Mouse (Mus musculus) hindbrain, embryonic 13.5 days (tissue): ENCODE results near the gene Snx21. TPM values are rescaled to one million over a fixed set of nuclear protein-coding genes. Genes with fewer than 3 reads are reported as not detected.
A peak's percentile ranks its signal among the peaks of the same experiment; 100 is the strongest.

Source experiments
- ATAC-seq: fragments of 200-750 bp; cut with Nextera tagmentation; 2 replicates; pipeline ENCODE4 v1.8.0; 2017; ENCODE audit warnings: moderate TSS enrichment; ENCODE audit not compliant: low FRiP score
- H3K27ac ChIP-seq: fragments of 300-500 bp; sonication (generic); 2 replicates; pipeline ENCODE4 v1.5.1; 2015; ENCODE audit warnings: inconsistent platforms, mild to moderate bottlenecking, moderate library complexity
- H3K27me3 ChIP-seq: fragments of 300-500 bp; sonication (generic); 2 replicates; pipeline ENCODE4 v1.6.1; 2015; ENCODE audit warnings: mild to moderate bottlenecking, inconsistent platforms
- H3K36me3 ChIP-seq: fragments of 300-500 bp; sonication (generic); 2 replicates; pipeline ENCODE4 v1.6.1; 2015; ENCODE audit warnings: mild to moderate bottlenecking, inconsistent platforms
- H3K4me1 ChIP-seq: fragments of 300-500 bp; sonication (generic); replicated peaks from 2 replicates; pipeline ENCODE4 v1.6.1; 2015; ENCODE audit warnings: inconsistent platforms
- H3K4me2 ChIP-seq: fragments of 300-500 bp; sonication (generic); 2 replicates; pipeline ENCODE4 v1.6.1; 2015; ENCODE audit warnings: inconsistent platforms, mild to moderate bottlenecking, moderate library complexity
- H3K4me3 ChIP-seq: fragments of 300-500 bp; sonication (generic); 2 replicates; pipeline ENCODE4 v1.5.1; 2015; ENCODE audit warnings: mild to moderate bottlenecking, inconsistent platforms
- H3K9ac ChIP-seq: fragments of 300-500 bp; sonication (generic); 2 replicates; pipeline ENCODE4 v1.6.1; 2015; ENCODE audit warnings: mild to moderate bottlenecking, inconsistent platforms
- H3K9me3 ChIP-seq: fragments of 300-500 bp; sonication (generic); 2 replicates; pipeline ENCODE4 v1.6.1; 2016; ENCODE audit warnings: inconsistent platforms
- WGBS: fragments of 180-500 bp; shearing (Covaris S2); methylation state at CpG from one replicate; pipeline ENCODE4 v1.1.7; 2015; 5-methylcytosine and 5-hydroxymethylcytosine counted together
- polyA plus RNA-seq: library from polyadenylated mRNA; unstranded; fragments of >200 nt; fragmentation: Nextera tagmentation; extraction: Ambion mirVana; gene quantifications from 2 replicates; pipeline ENCODE4 v1.2.1, GENCODE M21; 2015

Gene Snx21
- polyA plus RNA-seq, 1 experiment from 2014 or later: 21.0 TPM

DNA sequence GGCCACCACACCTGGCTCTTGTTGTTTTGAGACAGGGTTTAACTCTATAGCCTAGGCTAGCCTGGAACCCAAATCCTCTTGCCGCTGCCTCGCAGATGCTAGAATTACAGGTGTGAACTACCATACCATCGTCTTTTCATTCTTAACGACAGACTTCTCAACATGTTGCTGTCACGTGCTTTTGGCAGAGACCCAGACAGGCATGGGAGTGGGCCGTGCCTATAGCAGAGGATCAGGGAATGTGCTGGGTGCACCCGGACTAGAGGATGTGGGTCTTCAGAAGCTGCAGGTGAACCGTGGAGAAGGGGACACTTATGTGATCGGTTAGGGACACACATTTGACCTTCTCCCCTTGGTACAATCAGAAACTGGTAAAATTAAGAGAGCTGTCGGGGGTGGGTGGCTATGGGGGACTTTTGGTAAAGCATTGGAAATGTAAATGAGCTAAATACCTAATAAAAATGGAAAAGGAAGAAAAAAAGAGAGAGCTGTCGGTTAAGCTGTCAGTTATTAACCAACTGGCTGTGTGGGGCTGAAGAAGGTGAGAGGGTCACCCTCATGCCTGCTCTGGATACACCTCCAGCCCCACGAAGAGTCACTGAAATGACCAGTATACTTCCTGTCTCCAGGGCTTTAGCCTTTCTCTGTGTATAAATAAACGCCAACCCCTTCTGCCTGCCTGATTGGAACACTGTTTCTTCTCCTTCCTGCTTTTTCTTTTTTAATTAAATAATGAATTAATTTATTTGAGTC lies 14.8 kb downstream of the Snx21 start:
- no peak for ATAC-seq
- Histone ChIP-seq H3K4me2 (no peak overlapping the region), H3K9me3 (no peaks in the 10 kb centered on the region), H3K9ac (no peak overlapping the region), H3K27ac (no peak overlapping the region), H3K27me3 (no peaks in the 10 kb centered on the region), H3K4me3 (no peak overlapping the region), H3K4me1 (peaks cover 24% of the 10 kb centered on the region), H3K36me3 (peaks cover 63% of the 10 kb centered on the region)
- WGBS: 90% methylated on average over 13 of the region's 13 CpGs

DNA sequence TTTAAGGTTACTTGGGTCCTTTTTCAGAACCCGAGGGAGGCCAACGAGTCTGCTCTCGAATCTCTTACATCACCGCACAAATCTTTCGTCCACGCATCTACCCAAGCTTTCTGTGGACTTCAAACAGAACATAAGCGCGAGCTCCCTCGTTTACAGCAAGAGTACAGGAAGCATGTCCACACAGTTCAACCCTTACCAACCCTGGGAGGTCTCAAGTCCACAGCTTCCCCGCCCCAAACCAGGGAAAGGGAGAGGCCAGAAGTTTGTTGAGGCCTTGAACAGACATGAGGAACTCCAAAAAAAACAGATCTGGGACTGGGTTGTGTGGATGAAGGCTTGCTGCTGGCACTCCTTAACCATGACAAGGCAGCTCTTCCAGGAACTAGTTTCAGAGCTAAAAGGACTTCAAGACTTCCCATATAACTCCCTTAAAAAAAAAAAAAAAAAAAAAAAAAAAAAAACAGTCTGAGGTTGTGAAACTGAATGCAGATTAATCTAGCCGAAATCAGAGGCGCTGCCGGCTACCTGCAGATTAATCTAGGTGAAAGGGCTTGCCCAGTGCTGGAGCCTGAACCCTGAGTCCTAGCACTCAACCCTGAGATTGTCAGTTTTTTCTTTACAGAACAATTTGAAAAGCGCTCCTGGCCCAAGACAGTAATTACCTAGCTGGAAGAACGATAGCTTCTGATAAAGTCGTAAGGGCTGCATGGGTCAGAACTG lies 17.7 kb downstream of the Snx21 start:
- ATAC-seq: no peak
- Histone ChIP-seq H3K4me3 (peak overlapping the region; percentile 84), H3K4me1 (peaks cover 49% of the 10 kb centered on the region), H3K4me2 (peak overlapping the region; percentile 70), H3K36me3 (peaks cover 36% of the 10 kb centered on the region), H3K9me3 (no peaks in the 10 kb centered on the region), H3K27me3 (no peaks in the 10 kb centered on the region), H3K27ac (no peak overlapping the region), H3K9ac (peak overlapping the region; percentile 84)
- WGBS: 93% methylated on average over 16 of the region's 16 CpGs

DNA sequence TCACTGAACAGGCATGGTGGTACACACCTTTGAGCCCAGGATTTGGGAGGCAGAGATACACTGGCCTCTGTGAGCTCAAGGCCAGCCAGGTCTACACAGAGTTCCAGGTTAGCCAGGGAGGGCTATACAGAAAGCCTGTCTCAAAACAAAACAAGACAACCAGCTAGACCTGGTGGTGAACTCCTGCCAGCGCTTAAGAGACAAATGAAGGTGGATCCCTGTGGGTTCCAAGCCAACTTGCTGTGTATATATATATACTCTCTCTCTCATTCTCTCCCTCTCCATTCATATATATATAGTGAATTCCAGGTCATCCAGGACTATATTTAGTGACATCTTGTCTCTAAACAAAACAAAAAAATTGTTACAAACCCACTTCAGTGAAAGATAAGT lies 18.3 kb downstream of the Snx21 start:
- no peaks in the 10 kb centered on the region for H3K9me3 ChIP-seq
- peaks cover 49% of the 10 kb centered on the region for H3K4me1 ChIP-seq
- H3K27me3 ChIP-seq: no peaks in the 10 kb centered on the region
- ATAC-seq: no peak
- peak overlapping the region; percentile 86 for H3K27ac ChIP-seq
- H3K9ac ChIP-seq: peak overlapping the region; percentile 84
- peaks cover 37% of the 10 kb centered on the region for H3K36me3 ChIP-seq
- peak overlapping the region; percentile 70 for H3K4me2 ChIP-seq
- 44% methylated on average over 1 of the region's 1 CpGs for WGBS
- peak overlapping the region; percentile 84 for H3K4me3 ChIP-seq

GRCm38 (mm10) chr2:164804533-164805331 lies 19.1 kb downstream of the Snx21 start, which contains the start of the genes Acot8 and Zswim3:
TSS of gene Acot8 (minus strand) at chr2:164804882.
TSS of gene Zswim3 (plus strand) at chr2:164805098.
- under 1% methylated on average over 46 of the region's 47 CpGs for WGBS
- no peaks in the 10 kb centered on the region for H3K9me3 ChIP-seq
- peak within 1 kb of the TSS; percentile 85 for H3K9ac ChIP-seq
- H3K4me1 ChIP-seq: peaks cover 49% of the 10 kb centered on the region
- peak within 1 kb of the TSS; percentile 84 for H3K4me3 ChIP-seq
- H3K27ac ChIP-seq: peak within 1 kb of the TSS; percentile 93
- peaks cover 37% of the 10 kb centered on the region for H3K36me3 ChIP-seq
- H3K27me3 ChIP-seq: no peaks in the 10 kb centered on the region
- H3K4me2 ChIP-seq: peak within 1 kb of the TSS; percentile 70
- ATAC-seq: peak; percentile 96

- H3K4me2 ChIP-seq: peak overlapping the region; percentile 66
- H3K36me3 ChIP-seq: peaks cover 38% of the 10 kb centered on the region
- no peaks in the 10 kb centered on the region for H3K9me3 ChIP-seq
- H3K27ac ChIP-seq: peak overlapping the region; percentile 93
- WGBS: 1% methylated on average over 21 of the region's 21 CpGs
- no peak for ATAC-seq
- H3K4me3 ChIP-seq: peak overlapping the region; percentile 84
- H3K9ac ChIP-seq: peak overlapping the region; percentile 85
- H3K27me3 ChIP-seq: no peaks in the 10 kb centered on the region
- peaks cover 49% of the 10 kb centered on the region for H3K4me1 ChIP-seq
These were observed 19.7 kb downstream of the Snx21 start for GRCm38 (mm10) chr2:164805332-164805718.

DNA sequence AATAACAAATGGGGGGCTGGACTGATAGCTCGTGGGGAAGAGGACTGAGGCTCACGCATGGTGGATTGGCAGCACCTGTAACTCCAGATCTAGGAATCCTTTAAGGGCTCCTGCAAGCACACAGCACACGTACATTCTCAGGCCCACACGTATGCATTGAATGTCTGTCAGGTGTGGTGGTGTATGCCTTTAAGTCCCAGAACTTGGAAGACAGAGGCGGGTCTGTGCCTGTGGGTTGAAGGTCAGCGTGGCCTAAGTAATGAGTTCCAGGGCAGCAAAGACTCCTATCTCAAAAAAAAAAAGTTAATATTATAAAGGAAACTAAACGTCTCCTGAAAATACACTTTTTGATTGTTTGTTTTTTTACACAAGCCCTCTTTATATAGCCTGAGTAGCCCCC lies 21.0 kb downstream of the Snx21 start:
- ATAC-seq: no peak
- Histone ChIP-seq H3K9ac (no peak overlapping the region), H3K4me2 (peak overlapping the region; percentile 66), H3K27ac (no peak overlapping the region), H3K4me3 (peak overlapping the region; percentile 84; the same call in 1 of the 2 replicates), H3K9me3 (no peaks in the 10 kb centered on the region), H3K27me3 (no peaks in the 10 kb centered on the region), H3K36me3 (peaks cover 25% of the 10 kb centered on the region), H3K4me1 (peaks cover 49% of the 10 kb centered on the region)
- 86% methylated on average over 7 of the region's 7 CpGs for WGBS

DNA sequence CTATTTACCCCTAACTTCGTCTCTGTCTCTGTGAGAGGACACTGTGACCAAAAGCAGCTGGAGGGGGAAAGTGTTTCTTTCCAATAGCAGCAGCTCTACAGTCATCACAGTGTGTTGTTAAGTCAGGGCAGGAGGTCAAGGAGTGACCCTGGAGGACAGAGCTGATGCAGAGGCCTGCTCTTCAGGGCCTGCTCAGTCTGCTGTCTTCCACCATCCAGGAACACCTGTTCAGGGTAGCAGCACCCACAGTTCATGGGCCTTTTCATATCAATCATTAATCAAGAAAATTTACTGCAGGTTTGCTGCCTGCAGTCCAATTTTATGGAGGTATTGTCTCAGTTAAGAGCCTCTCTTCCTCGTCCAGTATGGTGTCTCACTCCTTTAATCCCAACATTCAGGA lies 27.9 kb downstream of the Snx21 start:
- Histone ChIP-seq H3K4me2 (no peak overlapping the region), H3K9ac (no peak overlapping the region; the same call in 1 of the 2 replicates), H3K4me1 (no peaks in the 10 kb centered on the region), H3K27me3 (no peaks in the 10 kb centered on the region), H3K27ac (no peak overlapping the region), H3K36me3 (peaks cover 39% of the 10 kb centered on the region), H3K4me3 (no peak overlapping the region), H3K9me3 (no peaks in the 10 kb centered on the region)
- ATAC-seq: no peak
- WGBS: 76% methylated on average over 2 of the region's 2 CpGs

GRCm38 (mm10) chr2:164815348-164815747 lies 29.7 kb downstream of the Snx21 start:
- no peaks in the 10 kb centered on the region for H3K27me3 ChIP-seq
- H3K4me3 ChIP-seq: no peak overlapping the region
- H3K9me3 ChIP-seq: no peaks in the 10 kb centered on the region
- H3K27ac ChIP-seq: no peak overlapping the region
- H3K36me3 ChIP-seq: peaks cover 32% of the 10 kb centered on the region
- 94% methylated on average over 5 of the region's 5 CpGs for WGBS
- no peak overlapping the region for H3K4me2 ChIP-seq
- H3K9ac ChIP-seq: no peak overlapping the region
- ATAC-seq: no peak
- no peaks in the 10 kb centered on the region for H3K4me1 ChIP-seq

GRCm38 (mm10) chr2:164815821-164816220 lies 30.2 kb downstream of the Snx21 start:
- no peak for ATAC-seq
- H3K9me3 ChIP-seq: no peaks in the 10 kb centered on the region
- no peak overlapping the region for H3K4me2 ChIP-seq
- H3K27ac ChIP-seq: no peak overlapping the region
- H3K36me3 ChIP-seq: peaks cover 37% of the 10 kb centered on the region
- 95% methylated on average over 8 of the region's 8 CpGs for WGBS
- H3K4me1 ChIP-seq: no peaks in the 10 kb centered on the region
- H3K27me3 ChIP-seq: no peaks in the 10 kb centered on the region
- H3K4me3 ChIP-seq: no peak overlapping the region
- no peak overlapping the region for H3K9ac ChIP-seq

DNA sequence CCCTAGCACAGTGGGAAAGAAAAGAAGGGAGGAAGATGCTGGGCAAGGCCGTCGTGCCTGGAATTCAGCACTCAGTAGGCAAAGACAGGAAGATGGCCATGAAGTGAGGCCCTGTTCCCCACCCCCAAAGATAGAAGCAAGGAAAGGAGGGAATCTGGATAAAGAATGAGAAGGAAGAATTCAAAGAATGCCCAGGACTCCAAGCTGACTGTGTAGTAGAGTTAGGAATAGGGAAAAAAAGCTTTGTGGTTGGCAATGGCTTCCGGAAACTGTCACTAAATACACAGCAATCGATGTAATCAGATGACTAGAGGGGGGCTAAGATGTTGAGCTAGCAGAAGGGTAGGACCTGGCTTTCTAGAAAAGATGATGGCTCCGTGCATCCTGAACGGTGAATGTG lies 31.6 kb downstream of the Snx21 start:
- Histone ChIP-seq H3K4me2 (no peak overlapping the region), H3K4me3 (no peak overlapping the region), H3K4me1 (peaks cover 5% of the 10 kb centered on the region), H3K36me3 (peaks cover 47% of the 10 kb centered on the region), H3K9ac (no peak overlapping the region), H3K27ac (no peak overlapping the region), H3K27me3 (no peaks in the 10 kb centered on the region), H3K9me3 (no peaks in the 10 kb centered on the region)
- 83% methylated on average over 6 of the region's 6 CpGs for WGBS
- no peak for ATAC-seq

DNA sequence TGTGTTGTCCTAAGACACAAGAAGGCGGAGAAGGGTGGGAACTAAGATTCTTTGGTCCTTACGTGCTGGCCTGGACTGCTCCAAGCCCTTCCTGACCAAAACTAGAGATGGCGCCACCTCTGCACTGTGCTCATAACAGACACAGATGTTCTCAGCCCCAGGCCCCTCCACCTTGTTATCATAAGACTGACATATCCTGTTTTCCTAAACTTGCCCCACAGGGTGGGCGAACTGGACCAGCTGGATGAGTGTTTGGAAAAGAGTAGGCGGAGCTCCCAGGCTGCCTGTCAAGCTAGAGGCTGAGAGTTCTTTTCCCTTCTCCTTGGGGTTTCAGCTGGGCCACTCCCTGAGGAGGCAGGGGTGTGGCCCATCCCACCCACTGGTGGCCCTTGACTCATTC lies 32.1 kb downstream of the Snx21 start:
- 75% methylated on average over 5 of the region's 5 CpGs for WGBS
- Histone ChIP-seq H3K9ac (no peak overlapping the region), H3K4me1 (peaks cover 9% of the 10 kb centered on the region), H3K36me3 (peaks cover 45% of the 10 kb centered on the region), H3K27me3 (no peaks in the 10 kb centered on the region), H3K27ac (no peak overlapping the region), H3K9me3 (no peaks in the 10 kb centered on the region), H3K4me2 (no peak overlapping the region), H3K4me3 (no peak overlapping the region)
- no peak for ATAC-seq

DNA sequence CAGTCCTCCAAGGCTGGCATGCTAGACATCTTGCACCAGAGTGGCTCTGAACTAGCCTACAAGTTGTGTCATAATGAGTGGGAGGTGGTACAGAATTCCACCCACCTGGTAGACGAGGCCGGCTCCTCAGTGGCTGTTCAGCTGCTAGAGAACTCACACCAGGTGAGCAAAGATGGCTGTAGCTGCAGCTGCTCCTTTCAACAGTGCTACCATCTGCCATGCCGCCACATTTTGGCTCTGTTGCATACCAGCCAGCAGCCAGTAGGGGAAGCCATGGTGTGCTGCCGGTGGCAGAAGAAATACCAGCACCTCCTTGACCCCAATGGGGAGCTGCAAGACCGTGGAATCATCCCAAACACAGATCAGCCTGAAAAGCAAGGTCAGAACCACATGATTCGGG lies 35.4 kb downstream of the Snx21 start:
- Histone ChIP-seq H3K27me3 (no peaks in the 10 kb centered on the region), H3K4me1 (peaks cover 23% of the 10 kb centered on the region), H3K4me2 (no peak overlapping the region), H3K36me3 (peaks cover 42% of the 10 kb centered on the region), H3K9me3 (no peaks in the 10 kb centered on the region), H3K9ac (no peak overlapping the region; the same call in 1 of the 2 replicates), H3K27ac (no peak overlapping the region), H3K4me3 (no peak overlapping the region)
- WGBS: 85% methylated on average over 6 of the region's 6 CpGs
- no peak for ATAC-seq
